Mouse (Mus musculus) cerebellum, adult 11 months (tissue): ENCODE measurements around the gene AI597479.

Experiments
- DNase-seq: peaks from one replicate; pipeline ENCODE4 v3.0.0; 2022

AI597479 gene

GRCm38 (mm10) chr1:43098031-43098984 is at the start of gene AI597479, which contains the start of gene Tgfbrap1:
Gene AI597479 (plus strand): TSS chr1:43098710.
Gene Tgfbrap1 (minus strand): TSS chr1:43098637.
- peak; percentile 91 for DNase-seq

GRCm38 (mm10) chr1:43051903-43052302 is 46.6 kb upstream of the AI597479 start:
- DNase-seq, result no peak

- DNase-seq, result peak; percentile 40
Observed at GRCm38 (mm10) chr1:43065615-43066310, 32.7 kb upstream of the AI597479 start.

GRCm38 (mm10) chr1:43066573-43066972 is 31.9 kb upstream of the AI597479 start:
- DNase-seq, result no peak

GRCm38 (mm10) chr1:43067551-43067950 is 31.0 kb upstream of the AI597479 start:
- DNase-seq, result no peak

GRCm38 (mm10) chr1:43070726-43071125 is 27.8 kb upstream of the AI597479 start:
- DNase-seq, result no peak

GRCm38 (mm10) chr1:43072028-43072427 is 26.5 kb upstream of the AI597479 start:
- DNase-seq, result no peak

GRCm38 (mm10) chr1:43072561-43072960 is 25.9 kb upstream of the AI597479 start:
- DNase-seq, result no peak

GRCm38 (mm10) chr1:43074791-43075190 is 23.7 kb upstream of the AI597479 start:
- DNase-seq, result peak; percentile 45

- DNase-seq, result no peak
Observed at GRCm38 (mm10) chr1:43078124-43078523, 20.4 kb upstream of the AI597479 start.

- DNase-seq, result no peak
Observed at GRCm38 (mm10) chr1:43082946-43083345, 15.6 kb upstream of the AI597479 start.

- DNase-seq, result peak; percentile 22
Observed at GRCm38 (mm10) chr1:43090418-43090817, 8.1 kb upstream of the AI597479 start.

GRCm38 (mm10) chr1:43091306-43092055 is 7.0 kb upstream of the AI597479 start:
- peak; percentile 15 for DNase-seq

GRCm38 (mm10) chr1:43092056-43093015 is 6.2 kb upstream of the AI597479 start:
- DNase-seq, result peak; percentile 71

- no peak for DNase-seq
Observed at GRCm38 (mm10) chr1:43094206-43094605, 4.3 kb upstream of the AI597479 start.

GRCm38 (mm10) chr1:43108729-43109128 is 10.2 kb downstream of the AI597479 start:
- no peak for DNase-seq

- peak; percentile 26 for DNase-seq
Observed at GRCm38 (mm10) chr1:43110556-43110955, 12.0 kb downstream of the AI597479 start.

- DNase-seq, result peak; percentile 42
Observed at GRCm38 (mm10) chr1:43112882-43113281, 14.4 kb downstream of the AI597479 start.

GRCm38 (mm10) chr1:43117435-43117834 is 18.9 kb downstream of the AI597479 start:
- no peak for DNase-seq

- no peak for DNase-seq
Observed at GRCm38 (mm10) chr1:43120950-43121349, 22.4 kb downstream of the AI597479 start.

- no peak for DNase-seq
Observed at GRCm38 (mm10) chr1:43122616-43123015, 24.1 kb downstream of the AI597479 start.

- DNase-seq, result no peak
Observed at GRCm38 (mm10) chr1:43124726-43125125, 26.2 kb downstream of the AI597479 start.
